Mouse (Mus musculus) urinary bladder, adult 2 months (tissue): Measurements from ENCODE around the gene 4933400A11Rik. TPM values are rescaled to one million over a fixed set of nuclear protein-coding genes. Genes with fewer than 3 reads are reported as not detected.

ENCODE experiments used
- DNase-seq: peaks from one replicate; pipeline ENCODE4 v3.0.0; 2022; ENCODE audit warnings: low spot score
- polyA plus RNA-seq: library from polyadenylated mRNA; depleted of rRNA; stranded (reverse); fragments of >200 nt; gene quantifications from 2 replicates; pipeline ENCODE4 v1.2.3, GENCODE M21; 2012; rRNA removed

The 4933400A11Rik gene
- not detected in 2 replicates for polyA plus RNA-seq

GRCm38 (mm10) chrX:169779535-169779934 lies at the start of gene 4933400A11Rik:
4933400A11Rik (minus strand) TSS chrX:169779635.
- no peak for DNase-seq

- DNase-seq, result no peak
Observed at GRCm38 (mm10) chrX:169828136-169828535, 48.7 kb upstream of the 4933400A11Rik start.

- DNase-seq, result no peak
Observed at GRCm38 (mm10) chrX:169827720-169828119, 48.3 kb upstream of the 4933400A11Rik start.

DNA sequence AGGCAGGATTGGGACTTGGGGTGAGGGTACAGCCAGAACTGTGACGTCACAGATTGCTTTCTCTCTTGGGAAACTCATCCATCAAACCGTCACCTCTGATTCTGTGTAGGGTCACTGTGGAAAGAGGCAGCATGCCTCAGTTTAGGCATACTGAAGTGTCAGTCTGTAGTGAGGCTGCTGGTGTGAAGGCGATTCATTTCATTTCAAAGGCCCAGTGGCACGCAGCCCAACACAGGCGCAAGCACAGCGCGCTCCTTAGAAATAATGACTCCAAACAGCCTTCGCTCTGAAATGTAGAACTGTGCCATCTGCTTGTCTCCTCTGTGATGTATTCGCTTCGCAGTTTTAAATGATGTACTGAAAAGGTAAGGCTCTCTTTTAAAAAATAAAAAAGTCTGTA lies 47.5 kb upstream of the 4933400A11Rik start:
- DNase-seq, result no peak

GRCm38 (mm10) chrX:169813673-169814072 lies 34.2 kb upstream of the 4933400A11Rik start:
- DNase-seq, result no peak

DNA sequence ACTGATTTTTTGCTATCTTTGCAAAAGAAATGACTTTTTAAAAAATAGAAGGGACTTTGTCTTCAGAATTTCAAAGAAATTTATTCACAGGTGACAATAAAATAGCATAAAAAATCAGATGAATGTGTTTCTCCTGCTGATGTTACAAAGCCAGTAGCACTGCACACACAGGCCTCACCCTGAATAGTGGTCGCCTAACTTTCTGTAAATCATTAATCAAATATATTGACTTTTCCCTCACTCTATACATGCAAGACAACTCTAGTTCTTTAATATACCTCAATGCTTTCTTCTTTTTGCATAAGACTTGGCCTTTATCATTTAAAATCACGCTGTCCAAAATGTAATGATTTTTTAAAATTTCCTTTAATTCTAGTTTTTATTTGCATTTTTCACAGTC lies 32.3 kb upstream of the 4933400A11Rik start:
- DNase-seq, result no peak

DNA sequence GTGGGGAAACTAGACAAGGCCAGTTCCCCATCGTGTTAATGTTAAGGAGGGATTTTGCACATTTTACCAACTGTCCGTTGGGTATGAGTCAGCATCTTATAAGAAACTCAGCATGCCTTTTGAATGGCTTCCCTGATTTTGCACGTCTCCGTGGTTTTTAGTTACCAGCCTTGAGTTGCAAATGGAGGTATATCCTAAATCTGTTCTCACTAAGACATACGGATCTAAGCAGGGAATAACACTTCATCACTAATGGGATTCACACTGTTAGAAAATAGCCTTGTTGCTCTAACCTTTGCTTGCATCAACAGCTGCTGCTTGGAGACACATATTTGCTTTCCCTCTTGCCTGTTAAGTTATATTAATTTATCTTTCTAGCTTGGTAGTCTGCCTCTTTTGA lies 31.9 kb upstream of the 4933400A11Rik start:
- no peak for DNase-seq

DNA sequence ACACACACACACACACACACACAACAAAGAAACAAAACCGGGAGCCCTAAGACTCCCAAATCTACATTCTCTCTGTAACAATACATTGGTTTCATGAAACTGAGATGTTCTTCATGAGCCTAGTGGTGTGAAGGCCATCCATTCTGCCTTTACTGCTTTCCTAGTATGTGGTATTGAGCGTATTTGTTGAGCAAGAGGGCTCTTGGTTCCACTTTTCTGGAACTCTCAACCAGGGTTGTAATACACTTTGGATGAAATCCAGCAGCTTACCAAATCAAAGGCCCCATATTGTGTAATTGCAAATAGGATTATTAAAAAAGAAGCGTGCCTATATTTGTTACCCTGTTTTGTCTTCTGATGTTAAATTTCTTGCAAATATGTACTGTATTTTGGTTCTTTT lies 28.3 kb upstream of the 4933400A11Rik start:
- no peak for DNase-seq

DNA sequence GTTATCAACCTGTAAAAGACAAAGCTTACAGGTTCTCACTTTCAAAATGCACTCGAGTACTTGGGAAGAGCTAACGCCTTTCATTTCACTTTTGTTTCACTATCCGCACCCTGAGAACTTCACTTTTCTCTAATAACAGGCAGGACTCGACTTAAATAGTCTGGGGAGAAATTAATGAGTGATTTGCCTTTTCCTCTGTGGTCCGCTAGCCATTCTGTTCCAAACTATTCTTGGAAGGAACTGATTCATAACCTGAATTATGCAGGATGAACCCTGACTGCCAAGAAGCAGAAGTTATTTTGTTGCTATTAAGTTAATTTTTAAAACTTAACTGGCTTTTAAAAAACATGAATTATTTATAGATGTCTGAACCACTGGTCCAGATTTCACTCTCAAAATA lies 26.4 kb upstream of the 4933400A11Rik start:
- no peak for DNase-seq

DNA sequence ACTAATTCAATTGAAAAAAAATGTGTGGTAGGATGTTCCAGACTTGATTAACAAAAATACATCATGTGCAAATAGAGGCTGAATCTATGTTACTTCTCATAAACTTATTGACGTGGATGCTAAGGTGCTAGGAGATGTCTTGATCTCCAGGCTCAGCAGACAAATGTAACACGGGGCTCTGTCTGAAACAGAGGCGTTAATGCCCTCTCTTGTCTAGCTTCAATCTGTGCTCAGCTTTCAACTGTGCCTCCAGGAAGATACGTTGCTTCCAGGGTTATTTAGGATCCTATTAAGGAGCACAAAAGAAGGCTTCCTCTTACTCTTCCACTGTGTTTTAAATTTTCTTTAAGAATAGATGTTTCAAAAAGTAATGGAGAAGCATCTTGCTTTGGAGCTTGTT lies 20.8 kb upstream of the 4933400A11Rik start:
- DNase-seq, result no peak

DNA sequence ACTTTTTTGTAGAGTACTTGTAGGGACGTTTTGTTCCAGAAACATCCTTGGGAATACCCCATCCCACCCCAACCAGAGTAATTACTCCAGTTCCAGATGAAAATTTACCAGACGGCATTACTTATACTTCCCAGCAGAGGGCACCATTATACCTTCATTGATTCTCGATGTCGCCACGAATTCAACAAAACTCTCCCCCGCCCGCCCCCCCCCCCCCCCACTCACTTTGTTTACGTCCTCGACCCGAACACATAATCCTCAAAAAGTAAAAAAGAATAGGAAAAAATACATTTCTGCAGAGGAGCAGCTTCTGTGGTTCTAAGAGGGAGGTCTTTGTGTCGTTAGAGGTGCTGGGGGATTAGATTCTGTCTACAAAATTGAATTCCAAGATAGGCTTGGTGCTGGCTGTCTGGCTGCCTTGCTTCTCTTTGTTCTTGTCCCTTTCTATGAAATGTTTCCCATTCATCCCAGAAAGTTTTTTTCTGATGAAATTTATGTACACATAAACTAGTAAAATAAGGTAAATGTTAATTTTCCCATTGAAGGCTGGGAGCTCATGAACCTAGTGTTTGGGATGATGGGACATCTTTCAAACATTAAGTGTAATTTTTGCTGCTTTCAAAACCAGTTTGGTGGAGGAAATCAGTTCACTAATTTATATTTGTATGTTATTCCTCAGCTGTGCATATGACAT lies 19.7 kb upstream of the 4933400A11Rik start:
- DNase-seq, result no peak

DNA sequence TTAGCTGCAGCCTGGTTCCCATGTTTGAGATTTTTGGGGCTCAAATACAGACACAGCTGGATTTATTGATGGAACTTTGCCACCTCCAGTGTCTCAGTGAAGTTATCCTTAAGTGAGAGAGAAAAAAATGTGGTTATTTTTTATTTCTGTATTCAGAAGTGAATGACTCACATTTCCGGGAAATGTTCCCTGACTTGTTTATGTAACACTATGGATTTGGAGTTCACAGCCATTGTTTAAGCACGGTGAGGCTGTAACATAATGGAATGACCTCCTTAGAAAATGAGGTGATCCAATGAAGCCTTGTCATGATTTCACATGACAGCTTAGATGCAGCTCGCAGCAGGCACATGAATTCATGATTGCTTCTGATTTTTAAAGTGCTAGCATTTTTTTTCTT lies 17.7 kb upstream of the 4933400A11Rik start:
- DNase-seq, result no peak

DNA sequence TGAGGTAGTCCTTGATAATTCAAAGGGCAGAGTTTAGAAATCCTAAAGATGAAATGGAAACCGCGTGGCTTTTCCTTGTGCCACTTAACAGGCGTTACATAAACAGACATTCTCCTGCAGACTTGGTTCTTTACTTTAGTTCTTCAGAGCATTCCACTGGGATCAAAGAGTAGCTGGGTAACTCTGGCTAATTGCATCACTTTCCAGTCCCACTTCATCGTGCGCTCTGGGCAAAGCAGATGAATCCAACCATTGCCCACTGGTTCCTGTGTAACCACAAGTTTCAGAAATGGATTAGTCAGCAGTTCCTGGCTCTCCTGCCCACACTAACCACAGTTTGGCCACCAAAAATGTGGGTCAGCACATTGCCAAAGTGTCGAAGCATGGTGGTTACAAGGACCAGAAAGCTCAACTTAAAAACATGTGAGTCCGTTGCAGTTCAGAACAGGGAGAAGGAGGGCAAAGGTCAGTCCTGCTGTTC lies 15.4 kb upstream of the 4933400A11Rik start:
- no peak for DNase-seq

DNA sequence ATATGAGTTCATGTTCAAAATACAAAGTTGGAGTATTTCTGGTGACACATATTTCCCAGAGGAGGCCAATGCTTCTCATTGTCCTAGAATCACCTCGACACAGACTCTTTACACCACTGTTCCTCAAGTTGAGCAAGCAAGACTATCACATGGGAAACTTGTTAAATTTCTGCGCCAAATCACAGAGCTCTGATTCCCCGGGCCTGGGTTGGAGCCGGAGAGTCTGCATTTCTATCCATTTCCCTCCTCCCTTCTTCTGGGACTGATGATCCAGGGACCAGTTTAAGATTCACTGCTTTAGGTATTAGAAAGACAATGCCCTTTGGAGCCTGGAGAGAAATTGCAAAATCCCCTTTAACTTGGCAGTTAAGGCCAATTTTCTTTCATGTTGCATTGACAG lies 15.0 kb upstream of the 4933400A11Rik start:
- DNase-seq, result no peak

DNA sequence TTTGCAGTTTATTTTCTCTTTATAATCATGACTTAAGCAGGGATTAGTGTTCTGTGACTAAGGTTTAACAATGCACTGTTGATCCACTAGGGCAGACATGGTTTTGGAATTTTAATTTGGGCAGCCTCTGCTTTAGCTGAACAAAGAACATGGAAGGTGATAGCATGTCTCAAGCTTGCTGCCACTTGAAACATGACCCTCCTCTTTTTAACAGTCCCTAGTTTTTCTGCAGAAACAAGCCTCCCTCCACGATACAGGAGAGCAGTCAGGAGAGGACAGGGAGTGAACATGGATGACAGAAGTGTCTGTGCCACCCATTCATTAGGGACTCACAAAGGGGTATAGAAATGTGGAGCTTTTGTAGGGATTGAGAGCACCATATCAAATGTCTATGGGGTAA lies 13.4 kb upstream of the 4933400A11Rik start:
- no peak for DNase-seq

GRCm38 (mm10) chrX:169789702-169790101 lies 10.3 kb upstream of the 4933400A11Rik start:
- no peak for DNase-seq

GRCm38 (mm10) chrX:169758001-169758400 lies 21.4 kb downstream of the 4933400A11Rik start:
- no peak for DNase-seq

DNA sequence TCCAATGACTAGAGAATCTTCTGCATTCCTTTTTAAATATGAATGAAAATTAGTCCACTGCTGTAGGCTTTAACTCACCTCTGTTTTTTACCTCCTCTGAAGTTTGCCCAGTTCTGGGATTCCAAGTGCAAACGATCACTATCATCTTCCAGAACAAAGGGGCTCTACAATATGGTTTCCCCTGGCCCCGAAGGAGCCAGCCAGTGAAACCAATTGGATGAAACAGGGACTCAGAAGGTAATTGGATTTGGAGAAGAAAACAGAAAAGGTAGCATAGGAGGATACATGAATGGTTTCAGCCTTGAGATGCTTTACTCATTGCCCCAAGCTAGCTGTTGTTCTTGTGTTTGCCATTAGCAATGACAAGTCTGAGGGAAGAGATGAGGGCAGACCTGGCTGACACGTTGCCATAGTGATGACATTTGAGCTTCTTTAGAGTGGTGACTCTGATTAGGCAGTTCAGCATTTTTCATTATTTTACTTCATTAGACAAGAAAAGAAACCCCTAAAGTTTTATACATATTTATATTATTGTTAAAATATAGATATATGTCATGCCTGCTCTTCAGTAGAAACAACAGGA lies 44.0 kb downstream of the 4933400A11Rik start:
- no peak for DNase-seq

Other genes with a start within 250 kb of the 4933400A11Rik start
- gene Mid1, start 94.4 kb downstream of the 4933400A11Rik start, polyA plus RNA-seq, result 7.6 and 21.3 TPM in 2 replicates
- 220 and 239 TPM in 2 replicates for gene Gm21887, start 230.0 kb upstream of the 4933400A11Rik start, polyA plus RNA-seq